Mouse (Mus musculus): ENCODE measurements around the gene Lcn8. TPM values are rescaled to one million over a fixed set of nuclear protein-coding genes. Genes with fewer than 3 reads are reported as not detected.
"Not testable (repeated sequence)": the region's sequence is repeated elsewhere in the genome, so short reads cannot be mapped to it uniquely, and the experiment has no call there.

Gene Lcn8
- polyA plus RNA-seq, 1 experiment from 2014 or later = not detected

DNA sequence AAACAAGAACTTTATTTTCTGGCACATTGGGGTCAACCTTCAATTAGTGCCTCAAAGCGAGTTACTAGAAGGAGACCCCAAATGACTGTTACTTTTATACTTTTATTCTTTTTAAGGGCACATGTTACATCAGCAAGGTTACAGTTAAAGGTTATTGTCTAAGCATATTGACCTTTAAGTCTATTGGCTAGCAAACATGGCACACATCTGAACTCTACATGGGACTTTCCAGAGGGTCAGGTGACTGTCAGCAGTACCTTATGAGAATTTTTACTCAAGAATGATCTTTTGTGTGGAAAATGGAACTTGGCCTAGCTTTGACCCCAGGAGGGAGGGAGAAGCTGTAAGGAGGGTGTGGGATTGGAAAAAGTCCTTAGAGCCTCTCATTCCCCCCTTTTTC lies 13.6 kb downstream of the Lcn8 start:
- Histone ChIP-seq H3K27me3 (no peaks in the 10 kb centered on the region; the same call in 1 of the 2 replicates), H3K4me1 (replicated peaks) (no peaks in the 10 kb centered on the region), H3K4me2 (no peak overlapping the region), H3K36me3 (no peaks in the 10 kb centered on the region), H3K4me3 (replicated peaks) (no peak overlapping the region), H3K27ac (no peak overlapping the region), H3K9me3 (replicated peaks) (no peaks in the 10 kb centered on the region), H3K9ac (no peak overlapping the region)
- ATAC-seq (ENCODE audit: low read depth) = no peak
- DNase-seq = no peak
- WGBS (ENCODE audit: insufficient replicate concordance) = 35% methylated on average over 1 of the region's 1 CpGs

- Histone ChIP-seq H3K4me3 (replicated peaks) (no peak within 1 kb of the TSS), H3K27ac (no peak within 1 kb of the TSS), H3K4me1 (replicated peaks) (no peaks in the 10 kb centered on the region), H3K9me3 (replicated peaks) (no peaks in the 10 kb centered on the region), H3K27me3 (no peaks in the 10 kb centered on the region), H3K36me3 (no peaks in the 10 kb centered on the region), H3K9ac (no peak within 1 kb of the TSS), H3K4me2 (no peak within 1 kb of the TSS)
- WGBS (ENCODE audit: insufficient replicate concordance) = 65% methylated on average over 3 of the region's 3 CpGs
- ATAC-seq (ENCODE audit: low read depth) = no peak
- DNase-seq = no peak
Measured at GRCm38 (mm10) chr2:25676486-25676885, 23.6 kb downstream of the Lcn8 start, which contains the start of gene Lcn6. TSS of gene Lcn6 (plus strand) at chr2:25676786.

DNA sequence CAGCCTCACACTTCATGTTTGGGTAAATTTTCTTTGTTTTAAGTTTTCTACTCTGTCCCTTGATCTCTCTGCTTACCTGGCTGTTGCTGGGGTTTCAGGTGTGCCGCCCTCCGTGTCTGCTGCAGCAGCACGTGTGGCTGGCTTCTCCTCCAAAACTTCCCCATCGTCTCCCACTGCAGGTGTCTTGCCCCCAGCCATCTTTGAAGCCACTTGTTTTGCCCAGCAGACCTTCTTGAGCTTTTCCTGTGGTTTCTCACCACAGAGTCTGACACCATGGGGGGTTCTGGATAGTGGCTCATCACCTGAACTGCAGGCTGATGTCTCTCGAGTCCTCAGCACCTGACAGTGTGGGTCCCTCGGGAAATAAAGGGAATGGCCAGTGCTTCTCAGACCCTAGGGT lies 26.6 kb downstream of the Lcn8 start:
- WGBS (ENCODE audit: insufficient replicate concordance) = 60% methylated on average over 6 of the region's 6 CpGs
- no peak overlapping the region for H3K9ac ChIP-seq
- no peak overlapping the region for H3K4me3 ChIP-seq (replicated peaks)
- no peaks in the 10 kb centered on the region for H3K9me3 ChIP-seq (replicated peaks)
- H3K27me3 ChIP-seq = no peaks in the 10 kb centered on the region
- H3K36me3 ChIP-seq = no peaks in the 10 kb centered on the region
- H3K4me2 ChIP-seq = no peak overlapping the region
- H3K27ac ChIP-seq = no peak overlapping the region
- DNase-seq (no peak), ATAC-seq (ENCODE audit: low read depth) (no peak)
- H3K4me1 ChIP-seq (replicated peaks) = no peaks in the 10 kb centered on the region

GRCm38 (mm10) chr2:25682426-25682825 lies 29.5 kb downstream of the Lcn8 start, which contains the start of gene Lcn10:
TSS of gene Lcn10 (plus strand) at chr2:25682726.
- DNase-seq = no peak
- Histone ChIP-seq H3K27ac (no peak within 1 kb of the TSS), H3K9me3 (replicated peaks) (no peaks in the 10 kb centered on the region), H3K27me3 (no peaks in the 10 kb centered on the region), H3K4me2 (no peak within 1 kb of the TSS), H3K4me1 (replicated peaks) (no peaks in the 10 kb centered on the region), H3K4me3 (replicated peaks) (no peak within 1 kb of the TSS), H3K36me3 (no peaks in the 10 kb centered on the region), H3K9ac (no peak within 1 kb of the TSS)
- WGBS (ENCODE audit: insufficient replicate concordance) = 42% methylated on average over 2 of the region's 2 CpGs
- ATAC-seq (ENCODE audit: low read depth) = no peak

DNA sequence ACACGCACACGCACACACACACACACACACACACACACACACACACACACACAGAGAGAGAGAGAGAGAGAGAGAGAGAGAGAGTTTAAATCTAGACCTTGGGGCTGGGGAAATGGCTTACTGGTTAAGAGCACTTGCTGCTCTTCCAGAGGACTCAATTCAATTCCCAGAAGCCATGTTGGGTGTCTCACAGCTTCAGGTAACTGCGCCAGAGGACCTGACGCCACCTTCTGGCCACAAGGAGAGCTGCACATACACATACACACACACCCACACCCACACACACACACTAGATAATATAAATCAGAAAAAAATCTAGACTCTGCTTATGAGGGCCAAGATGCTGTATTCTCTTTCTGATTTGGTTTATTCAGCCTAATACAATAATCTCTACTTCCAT lies 34.0 kb downstream of the Lcn8 start:
- ATAC-seq (ENCODE audit: low read depth) (no peak), DNase-seq (no peak)
- Histone ChIP-seq H3K27ac (no peak overlapping the region), H3K4me2 (no peak overlapping the region), H3K9me3 (replicated peaks) (no peaks in the 10 kb centered on the region), H3K4me1 (replicated peaks) (no peaks in the 10 kb centered on the region), H3K4me3 (replicated peaks) (no peak overlapping the region), H3K27me3 (no peaks in the 10 kb centered on the region), H3K9ac (no peak overlapping the region), H3K36me3 (no peaks in the 10 kb centered on the region)
- 47% methylated on average over 4 of the region's 4 CpGs for WGBS (ENCODE audit: insufficient replicate concordance)

GRCm38 (mm10) chr2:25694605-25695004 lies 41.7 kb downstream of the Lcn8 start:
- Histone ChIP-seq H3K27me3 (no peaks in the 10 kb centered on the region; the same call in 1 of the 2 replicates), H3K4me2 (no peak overlapping the region), H3K9ac (no peak overlapping the region), H3K36me3 (no peaks in the 10 kb centered on the region), H3K27ac (no peak overlapping the region), H3K4me3 (replicated peaks) (no peak overlapping the region), H3K4me1 (replicated peaks) (no peaks in the 10 kb centered on the region), H3K9me3 (replicated peaks) (no peaks in the 10 kb centered on the region)
- DNase-seq = peak; percentile 40
- no peak for ATAC-seq (ENCODE audit: low read depth)

- H3K36me3 ChIP-seq = no peaks in the 10 kb centered on the region
- WGBS (ENCODE audit: insufficient replicate concordance) = 49% methylated on average over 4 of the region's 4 CpGs
Measured at GRCm38 (mm10) chr2:25696951-25697350, 44.0 kb downstream of the Lcn8 start.

GRCm38 (mm10) chr2:25698696-25699095 lies 45.8 kb downstream of the Lcn8 start:
- H3K9me3 ChIP-seq (replicated peaks) = no peaks in the 10 kb centered on the region
- no peak overlapping the region for H3K27ac ChIP-seq
- no peaks in the 10 kb centered on the region for H3K4me1 ChIP-seq (replicated peaks)
- no peak overlapping the region for H3K9ac ChIP-seq
- no peak for ATAC-seq (ENCODE audit: low read depth)
- H3K4me3 ChIP-seq (replicated peaks) = no peak overlapping the region
- H3K4me2 ChIP-seq = no peak overlapping the region
- no peak for DNase-seq
- no peaks in the 10 kb centered on the region for H3K27me3 ChIP-seq
- no peaks in the 10 kb centered on the region for H3K36me3 ChIP-seq
- WGBS (ENCODE audit: insufficient replicate concordance) = 69% methylated on average over 2 of the region's 2 CpGs

More at GRCm38 (mm10) chr2:25696951-25697350, 44.0 kb downstream of the Lcn8 start:
- no peaks in the 10 kb centered on the region for H3K9me3 ChIP-seq (replicated peaks)
- H3K4me3 ChIP-seq (replicated peaks) = no peak overlapping the region
- H3K27ac ChIP-seq = no peak overlapping the region
- no peak overlapping the region for H3K9ac ChIP-seq
- H3K4me2 ChIP-seq = no peak overlapping the region
- H3K4me1 ChIP-seq (replicated peaks) = no peaks in the 10 kb centered on the region
- no peaks in the 10 kb centered on the region; the same call in 1 of the 2 replicates for H3K27me3 ChIP-seq
- no peak for DNase-seq
- no peak for ATAC-seq (ENCODE audit: low read depth)

DNA sequence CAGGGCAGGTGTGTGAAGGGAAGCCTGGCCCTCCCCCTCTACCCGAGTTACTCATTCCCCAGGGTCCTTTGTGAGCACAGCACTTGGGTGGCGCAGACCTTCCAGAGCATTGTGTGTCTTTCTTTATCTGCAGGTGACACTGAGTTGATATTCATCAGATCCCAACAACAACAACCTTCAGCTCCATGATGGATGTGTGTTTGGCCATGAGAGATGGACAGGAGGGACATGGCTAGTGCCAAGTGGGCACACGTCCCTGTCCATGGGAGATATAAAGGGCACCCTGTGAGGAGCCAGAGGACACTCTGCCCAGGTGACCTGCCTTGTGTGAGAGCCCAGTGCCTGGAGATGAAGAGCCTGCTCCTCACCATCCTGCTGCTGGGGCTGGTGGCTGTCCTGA lies 46.8 kb downstream of the Lcn8 start, which contains the start of gene Obp2a:
TSS of gene Obp2a (plus strand) at position 301 of the 400 bp plus-strand sequence.
- WGBS (ENCODE audit: insufficient replicate concordance) = 76% methylated on average over 3 of the region's 3 CpGs
- not testable (repeated sequence) for H3K9me3 ChIP-seq (replicated peaks); H3K27me3 ChIP-seq; H3K27ac ChIP-seq; H3K4me2 ChIP-seq; ATAC-seq (ENCODE audit: low read depth); H3K36me3 ChIP-seq; DNase-seq; H3K9ac ChIP-seq; H3K4me1 ChIP-seq (replicated peaks); H3K4me3 ChIP-seq (replicated peaks)

DNA sequence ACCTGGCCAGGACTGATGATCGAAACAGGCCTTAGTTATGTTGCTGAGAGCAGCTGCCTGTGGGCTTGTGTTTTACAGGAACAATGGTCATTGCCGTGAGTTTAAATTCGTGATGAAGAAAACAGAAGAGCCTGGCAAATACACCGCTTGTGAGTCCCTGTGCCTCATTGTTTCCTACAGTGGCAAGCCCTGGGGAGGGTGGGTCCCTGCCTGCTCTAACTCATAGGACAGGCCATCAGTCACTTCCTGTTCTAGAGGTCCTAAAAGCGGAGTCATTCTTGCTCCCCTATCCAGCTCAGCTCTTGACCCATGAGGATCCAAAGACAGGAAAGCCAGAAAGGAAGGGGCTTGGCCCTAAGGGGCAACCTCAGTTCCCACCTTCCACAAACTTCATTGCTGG lies 48.1 kb downstream of the Lcn8 start:
- H3K4me1 ChIP-seq (replicated peaks) = no peaks in the 10 kb centered on the region
- WGBS (ENCODE audit: insufficient replicate concordance) = 43% methylated on average over 5 of the region's 5 CpGs
- H3K27ac ChIP-seq = no peak overlapping the region
- DNase-seq (no peak), ATAC-seq (ENCODE audit: low read depth) (no peak)
- no peaks in the 10 kb centered on the region for H3K9me3 ChIP-seq (replicated peaks)
- H3K27me3 ChIP-seq = peaks cover 4% of the 10 kb centered on the region; the same call in 1 of the 2 replicates
- H3K4me3 ChIP-seq (replicated peaks) = no peak overlapping the region
- no peak overlapping the region for H3K4me2 ChIP-seq
- H3K9ac ChIP-seq = no peak overlapping the region
- no peaks in the 10 kb centered on the region for H3K36me3 ChIP-seq

- Histone ChIP-seq H3K4me2 (no peak overlapping the region), H3K9ac (no peak overlapping the region), H3K36me3 (no peaks in the 10 kb centered on the region), H3K9me3 (replicated peaks) (no peaks in the 10 kb centered on the region), H3K27me3 (peaks cover 16% of the 10 kb centered on the region), H3K4me1 (replicated peaks) (peaks cover 7% of the 10 kb centered on the region), H3K27ac (no peak overlapping the region), H3K4me3 (replicated peaks) (no peak overlapping the region)
- WGBS (ENCODE audit: insufficient replicate concordance) = 58% methylated on average over 4 of the region's 4 CpGs
- ATAC-seq (ENCODE audit: low read depth) (no peak), DNase-seq (no peak)
Measured at GRCm38 (mm10) chr2:25703706-25704105, 50.8 kb downstream of the Lcn8 start.
